Mouse (Mus musculus): Measurements from ENCODE around the gene Tmem186. TPM values are rescaled to one million over a fixed set of nuclear protein-coding genes. Genes with fewer than 3 reads are reported as not detected.

Gene Tmem186
- 19.9 and 20.8 TPM in 2 replicates for polyA plus RNA-seq (2014; fragmentation: Nextera tagmentation; extraction: Ambion mirVana)

DNA sequence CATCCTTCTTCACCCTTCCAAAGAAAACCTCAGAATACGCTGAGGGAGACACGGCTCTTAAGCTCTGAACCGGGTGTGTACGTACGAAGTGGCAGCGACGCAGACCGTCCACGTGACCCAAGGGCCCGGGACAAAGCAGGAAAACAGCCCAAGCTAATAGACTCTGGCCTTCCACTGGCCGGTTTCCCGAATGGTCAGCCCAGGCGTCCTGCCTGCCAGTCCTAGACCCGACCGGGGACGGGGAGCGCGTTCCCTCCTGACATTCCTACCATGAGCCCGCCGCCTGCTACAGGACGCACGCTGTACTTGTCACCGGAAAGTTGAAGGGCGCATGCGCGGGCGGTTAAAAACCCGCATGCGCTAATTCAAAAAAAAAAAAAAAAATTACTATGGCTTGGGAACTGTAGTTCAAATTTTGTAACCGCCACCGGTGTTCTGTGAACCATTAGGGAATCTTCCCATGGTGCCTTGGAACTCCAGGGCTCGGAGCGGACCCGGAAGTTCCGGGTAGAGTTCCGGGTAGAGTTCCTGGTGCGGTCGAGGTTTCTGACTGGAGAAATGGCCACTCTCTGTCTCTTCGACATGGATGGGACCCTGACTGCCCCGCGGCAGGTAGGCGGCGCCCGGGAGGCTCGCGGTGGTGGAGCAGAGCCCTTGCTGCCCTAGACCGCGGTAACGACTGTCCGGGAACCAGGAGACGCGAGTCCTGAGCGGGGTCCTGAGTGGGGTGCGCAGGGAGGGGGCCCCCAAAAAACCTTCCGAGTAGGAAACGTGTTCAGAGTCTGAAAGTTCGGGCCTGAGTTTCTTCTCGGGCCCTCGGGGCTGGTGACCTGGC lies at the start of gene Tmem186, which contains the start of gene Pmm2:
Tmem186 (minus strand) TSS at position 496 of the 835 bp plus-strand sequence.
Pmm2 (plus strand) TSS at position 458 of the 835 bp plus-strand sequence.
- WGBS, result under 1% methylated on average over 59 of the region's 59 CpGs
- peak; percentile 90 for ATAC-seq (replicated peaks; ENCODE audit: low FRiP score)

DNA sequence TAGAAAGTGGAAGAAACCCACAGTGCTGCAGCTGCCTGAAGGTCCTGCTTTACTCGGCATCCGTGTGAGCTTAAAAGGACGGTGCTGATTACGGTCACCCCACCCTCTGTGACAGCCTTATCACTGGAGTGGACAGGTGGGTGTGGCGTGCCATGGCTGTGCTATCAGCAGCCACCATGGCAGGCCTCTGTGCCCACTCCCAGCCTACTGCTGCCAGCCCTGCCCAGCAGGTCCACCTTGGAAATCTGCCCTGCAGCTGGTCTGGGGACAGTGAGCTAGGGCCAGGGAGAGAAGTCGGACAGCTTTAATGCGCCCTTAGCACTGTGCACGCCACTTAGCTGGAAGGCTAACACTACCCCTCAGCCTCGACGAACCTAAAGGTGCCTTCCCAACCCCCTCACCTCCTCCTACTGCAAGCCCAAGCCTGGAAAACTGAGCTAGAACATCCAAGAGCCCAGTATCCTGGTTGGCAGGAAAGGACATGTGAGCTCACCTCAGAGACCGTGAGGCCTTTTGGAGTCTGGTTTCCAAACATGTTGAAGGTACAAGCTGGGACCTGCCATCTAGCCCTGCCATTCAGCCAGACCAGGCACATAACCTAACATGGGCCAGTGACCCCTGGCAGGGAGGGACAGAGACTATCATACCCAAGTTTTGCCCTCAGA lies 49.5 kb upstream of the Tmem186 start:
- Histone ChIP-seq H3K4me3 (ENCODE audit: low read depth, low read length) (no peak overlapping the region), H3K27me3 (ENCODE audit: control insufficient read depth, insufficient read depth, low read length) (no peaks in the 10 kb centered on the region), H3K9me3 (ENCODE audit: control insufficient read depth, low read length) (no peaks in the 10 kb centered on the region), H3K27ac (ENCODE audit: low read depth, low read length) (no peak overlapping the region), H3K4me1 (replicated peaks; ENCODE audit: control insufficient read depth, insufficient read depth, low read length) (no peaks in the 10 kb centered on the region), H3K9ac (ENCODE audit: low read length) (no peak overlapping the region), H3K36me3 (ENCODE audit: control insufficient read depth, insufficient read depth, low read length) (peaks cover 6% of the 10 kb centered on the region; the same call in 1 of the 2 replicates), H3K4me2 (ENCODE audit: low read depth, low read length, severe bottlenecking) (no peak overlapping the region)
- peak; percentile 63 for DNase-seq (ENCODE audit: low spot score)
- 84% methylated on average over 11 of the region's 11 CpGs for WGBS
- ATAC-seq (replicated peaks; ENCODE audit: low FRiP score), result peak; percentile 39

More for the DNA sequence above, at the start of gene Tmem186, which contains the start of gene Pmm2:
- peaks cover 11% of the 10 kb centered on the region; the same call in 1 of the 2 replicates for H3K4me1 ChIP-seq (replicated peaks; ENCODE audit: control insufficient read depth, insufficient read depth, low read length)
- peak; percentile 89 for DNase-seq (ENCODE audit: low spot score)
- no peaks in the 10 kb centered on the region for H3K27me3 ChIP-seq (ENCODE audit: control insufficient read depth, insufficient read depth, low read length)
- H3K4me3 ChIP-seq (ENCODE audit: low read depth, low read length), result peak within 1 kb of the TSS; percentile 65
- H3K4me2 ChIP-seq (ENCODE audit: low read depth, low read length, severe bottlenecking), result peak within 1 kb of the TSS; percentile 77
- H3K9ac ChIP-seq (ENCODE audit: low read length), result peak within 1 kb of the TSS; percentile 88
- no peaks in the 10 kb centered on the region for H3K9me3 ChIP-seq (ENCODE audit: control insufficient read depth, low read length)
- no peaks in the 10 kb centered on the region; the same call in 1 of the 2 replicates for H3K36me3 ChIP-seq (ENCODE audit: control insufficient read depth, insufficient read depth, low read length)
- H3K27ac ChIP-seq (ENCODE audit: low read depth, low read length), result peak within 1 kb of the TSS; percentile 71

DNA sequence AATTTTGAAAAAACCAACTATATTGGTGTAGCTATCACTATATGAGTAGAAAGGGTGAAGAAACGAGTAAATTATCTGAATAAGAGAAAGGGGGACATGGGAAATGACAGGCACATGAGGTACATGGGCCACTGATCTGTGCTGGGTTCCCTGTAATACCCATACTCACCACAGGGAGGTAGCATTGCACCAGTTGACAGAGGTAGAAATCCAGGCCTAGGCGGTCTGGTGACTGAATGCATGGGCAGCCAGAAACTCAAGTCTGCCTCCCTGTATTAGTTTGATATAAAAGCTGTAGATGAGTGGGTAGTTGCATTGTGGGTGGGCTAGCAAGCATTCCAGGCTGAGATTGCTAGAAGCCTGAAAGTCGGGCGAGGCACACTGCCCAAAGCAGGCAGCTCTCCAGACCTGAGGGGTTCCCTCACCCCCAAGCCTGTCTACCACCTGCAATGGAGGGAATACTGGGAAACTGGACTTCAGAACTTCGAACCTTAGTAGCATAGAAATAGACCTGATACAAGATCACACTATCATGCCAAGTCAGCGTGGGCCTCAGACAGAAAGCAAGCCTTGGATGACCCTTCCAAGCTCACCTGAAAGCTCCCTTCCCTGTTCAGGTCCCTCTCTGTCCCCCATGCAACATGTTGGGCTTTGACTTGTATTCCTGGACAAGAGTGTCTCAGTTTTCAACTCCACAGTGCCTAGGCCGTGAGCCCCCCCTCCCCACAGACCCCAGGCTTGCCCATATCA lies 48.8 kb upstream of the Tmem186 start:
- Histone ChIP-seq H3K36me3 (ENCODE audit: control insufficient read depth, insufficient read depth, low read length) (peaks cover 3% of the 10 kb centered on the region; the same call in 1 of the 2 replicates), H3K9me3 (ENCODE audit: control insufficient read depth, low read length) (no peaks in the 10 kb centered on the region), H3K27ac (ENCODE audit: low read depth, low read length) (no peak overlapping the region), H3K9ac (ENCODE audit: low read length) (no peak overlapping the region), H3K27me3 (ENCODE audit: control insufficient read depth, insufficient read depth, low read length) (no peaks in the 10 kb centered on the region), H3K4me2 (ENCODE audit: low read depth, low read length, severe bottlenecking) (no peak overlapping the region), H3K4me1 (replicated peaks; ENCODE audit: control insufficient read depth, insufficient read depth, low read length) (no peaks in the 10 kb centered on the region), H3K4me3 (ENCODE audit: low read depth, low read length) (no peak overlapping the region)
- 61% methylated on average over 7 of the region's 7 CpGs for WGBS
- ATAC-seq (replicated peaks; ENCODE audit: low FRiP score), result peak; percentile 64
- DNase-seq (ENCODE audit: low spot score), result peak; percentile 83

DNA sequence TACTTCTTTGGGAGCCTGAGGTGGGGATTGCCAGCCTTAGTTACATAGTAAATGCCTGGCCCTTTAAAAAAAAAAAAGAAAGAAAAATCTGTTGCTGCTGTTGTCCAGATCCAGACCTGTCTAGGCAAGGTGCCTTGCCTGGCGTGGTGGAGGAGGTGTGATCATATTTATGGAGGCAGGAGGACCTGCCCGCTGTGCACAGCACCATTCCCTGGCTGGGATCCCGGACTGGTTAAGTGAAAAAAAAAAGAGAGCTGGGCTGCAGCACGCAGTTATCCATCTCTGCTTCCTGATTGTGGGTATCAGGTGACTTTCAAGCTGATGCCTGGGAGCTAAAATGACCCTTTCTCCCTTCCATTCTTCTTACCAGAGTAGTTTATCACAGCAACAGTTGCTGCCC lies 47.6 kb upstream of the Tmem186 start:
- 89% methylated on average over 4 of the region's 4 CpGs for WGBS
- no peaks in the 10 kb centered on the region for H3K27me3 ChIP-seq (ENCODE audit: control insufficient read depth, insufficient read depth, low read length)
- no peak for ATAC-seq (replicated peaks; ENCODE audit: low FRiP score)

DNA sequence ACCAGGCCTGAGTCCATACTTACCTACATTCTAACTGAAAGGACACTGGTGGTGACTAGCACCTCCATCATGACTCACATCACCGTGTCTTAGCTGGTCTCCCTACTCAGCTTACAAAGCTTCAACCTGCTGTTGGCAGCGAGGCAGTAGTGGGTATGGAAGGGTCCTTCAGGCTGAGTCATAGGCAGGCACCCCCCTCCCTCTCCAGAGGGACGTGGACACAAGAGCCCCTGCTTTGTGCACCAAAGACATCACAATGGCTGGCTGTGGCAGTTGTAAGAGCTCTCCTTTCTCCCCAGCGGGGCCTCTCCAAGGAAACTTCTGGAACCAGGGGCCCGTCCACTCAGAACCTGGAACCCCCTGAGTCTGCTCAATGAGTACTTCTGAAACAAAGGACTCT lies 43.0 kb upstream of the Tmem186 start, which contains the start of gene Gm5767:
Gm5767 (plus strand) TSS at position 301 of the 400 bp plus-strand sequence.
- ATAC-seq (replicated peaks; ENCODE audit: low FRiP score) (no peak), DNase-seq (ENCODE audit: low spot score) (no peak)
- Histone ChIP-seq H3K4me1 (replicated peaks; ENCODE audit: control insufficient read depth, insufficient read depth, low read length) (no peaks in the 10 kb centered on the region), H3K4me3 (ENCODE audit: low read depth, low read length) (no peak within 1 kb of the TSS), H3K9me3 (ENCODE audit: control insufficient read depth, low read length) (no peaks in the 10 kb centered on the region), H3K4me2 (ENCODE audit: low read depth, low read length, severe bottlenecking) (no peak within 1 kb of the TSS), H3K36me3 (ENCODE audit: control insufficient read depth, insufficient read depth, low read length) (no peaks in the 10 kb centered on the region), H3K9ac (ENCODE audit: low read length) (no peak within 1 kb of the TSS), H3K27ac (ENCODE audit: low read depth, low read length) (no peak within 1 kb of the TSS), H3K27me3 (ENCODE audit: control insufficient read depth, insufficient read depth, low read length) (no peaks in the 10 kb centered on the region)
- WGBS, result 81% methylated on average over 5 of the region's 5 CpGs

More for the DNA sequence above, 47.6 kb upstream of the Tmem186 start:
- Histone ChIP-seq H3K4me3 (ENCODE audit: low read depth, low read length) (no peak overlapping the region), H3K27ac (ENCODE audit: low read depth, low read length) (no peak overlapping the region), H3K4me1 (replicated peaks; ENCODE audit: control insufficient read depth, insufficient read depth, low read length) (no peaks in the 10 kb centered on the region), H3K4me2 (ENCODE audit: low read depth, low read length, severe bottlenecking) (no peak overlapping the region), H3K36me3 (ENCODE audit: control insufficient read depth, insufficient read depth, low read length) (peaks cover 3% of the 10 kb centered on the region; the same call in 1 of the 2 replicates), H3K9ac (ENCODE audit: low read length) (no peak overlapping the region), H3K9me3 (ENCODE audit: control insufficient read depth, low read length) (no peaks in the 10 kb centered on the region)
- no peak for DNase-seq (ENCODE audit: low spot score)

DNA sequence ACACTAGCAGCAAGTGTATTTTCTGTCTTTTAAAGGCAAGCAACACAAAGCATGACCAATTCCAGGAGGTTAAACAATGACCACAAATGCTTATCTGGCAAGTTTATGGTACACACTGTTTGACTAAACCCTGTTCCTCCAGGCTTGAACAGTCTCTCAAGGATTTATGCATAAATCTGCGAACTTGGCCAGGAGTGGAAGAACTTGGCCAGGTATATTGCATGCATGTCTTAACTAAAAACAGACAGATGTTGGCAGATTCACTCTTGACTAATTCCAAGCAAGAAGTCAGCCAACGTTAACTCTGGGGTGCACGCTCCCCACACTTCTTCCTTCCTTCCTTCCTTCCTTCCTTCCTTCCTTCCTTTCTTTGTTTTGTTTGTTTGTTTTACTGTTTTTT lies 42.3 kb upstream of the Tmem186 start:
- DNase-seq (ENCODE audit: low spot score), result no peak
- no peaks in the 10 kb centered on the region for H3K9me3 ChIP-seq (ENCODE audit: control insufficient read depth, low read length)
- no peak overlapping the region for H3K9ac ChIP-seq (ENCODE audit: low read length)
- no peaks in the 10 kb centered on the region for H3K36me3 ChIP-seq (ENCODE audit: control insufficient read depth, insufficient read depth, low read length)
- no peak overlapping the region for H3K27ac ChIP-seq (ENCODE audit: low read depth, low read length)
- no peaks in the 10 kb centered on the region for H3K4me1 ChIP-seq (replicated peaks; ENCODE audit: control insufficient read depth, insufficient read depth, low read length)
- no peaks in the 10 kb centered on the region for H3K27me3 ChIP-seq (ENCODE audit: control insufficient read depth, insufficient read depth, low read length)
- WGBS, result 86% methylated on average over 3 of the region's 3 CpGs
- H3K4me2 ChIP-seq (ENCODE audit: low read depth, low read length, severe bottlenecking), result no peak overlapping the region
- no peak overlapping the region for H3K4me3 ChIP-seq (ENCODE audit: low read depth, low read length)
- no peak for ATAC-seq (replicated peaks; ENCODE audit: low FRiP score)

DNA sequence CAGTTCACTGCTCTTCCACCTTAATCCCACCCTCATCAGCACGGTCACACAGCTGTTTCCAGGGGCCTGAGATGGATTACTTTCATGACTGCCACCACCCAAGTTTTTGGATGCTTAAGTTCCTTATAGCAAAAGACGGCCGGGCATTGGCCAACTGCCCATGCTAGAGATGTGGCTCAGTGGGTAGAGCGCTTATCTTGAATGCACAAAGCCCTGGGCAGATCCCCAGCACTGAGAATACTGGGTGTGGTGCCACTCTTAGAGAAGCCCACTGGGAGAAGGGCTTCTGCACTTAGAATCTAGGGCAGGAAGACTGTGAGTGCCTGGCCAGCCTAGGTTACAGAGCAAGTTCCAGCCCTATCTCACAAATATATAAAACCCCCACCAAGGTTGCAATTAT lies 41.2 kb upstream of the Tmem186 start:
- Histone ChIP-seq H3K27ac (ENCODE audit: low read depth, low read length) (no peak overlapping the region), H3K9me3 (ENCODE audit: control insufficient read depth, low read length) (no peaks in the 10 kb centered on the region), H3K36me3 (ENCODE audit: control insufficient read depth, insufficient read depth, low read length) (no peaks in the 10 kb centered on the region), H3K4me3 (ENCODE audit: low read depth, low read length) (no peak overlapping the region), H3K27me3 (ENCODE audit: control insufficient read depth, insufficient read depth, low read length) (peaks cover 2% of the 10 kb centered on the region; the same call in 1 of the 2 replicates), H3K4me1 (replicated peaks; ENCODE audit: control insufficient read depth, insufficient read depth, low read length) (no peaks in the 10 kb centered on the region), H3K9ac (ENCODE audit: low read length) (no peak overlapping the region), H3K4me2 (ENCODE audit: low read depth, low read length, severe bottlenecking) (no peak overlapping the region)
- no peak for ATAC-seq (replicated peaks; ENCODE audit: low FRiP score)
- 87% methylated on average over 4 of the region's 4 CpGs for WGBS
- DNase-seq (ENCODE audit: low spot score), result no peak

DNA sequence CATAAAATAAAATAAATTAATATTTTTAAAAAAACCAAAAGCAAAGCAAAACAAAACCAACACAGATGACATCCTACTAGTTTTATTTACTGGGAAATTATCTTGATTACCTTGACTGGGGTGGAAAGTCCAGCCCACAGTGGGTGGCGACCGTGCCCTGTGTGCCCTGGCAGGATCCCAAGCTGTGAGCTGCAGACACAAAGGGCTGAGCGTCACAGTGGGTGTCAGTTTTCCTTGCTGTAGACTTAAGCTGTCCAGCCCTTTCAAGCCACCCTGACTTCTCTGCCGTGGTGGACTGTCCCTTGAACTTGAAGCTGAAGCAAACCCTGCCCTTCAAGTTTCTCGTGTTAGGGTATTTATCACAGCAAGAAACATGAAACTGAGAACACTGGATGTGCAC lies 40.5 kb upstream of the Tmem186 start:
- no peak for DNase-seq (ENCODE audit: low spot score)
- no peaks in the 10 kb centered on the region for H3K36me3 ChIP-seq (ENCODE audit: control insufficient read depth, insufficient read depth, low read length)

More for the DNA sequence above, 40.5 kb upstream of the Tmem186 start:
- Histone ChIP-seq H3K27me3 (ENCODE audit: control insufficient read depth, insufficient read depth, low read length) (peaks cover 5% of the 10 kb centered on the region; the same call in 1 of the 2 replicates), H3K9ac (ENCODE audit: low read length) (no peak overlapping the region), H3K4me1 (replicated peaks; ENCODE audit: control insufficient read depth, insufficient read depth, low read length) (no peaks in the 10 kb centered on the region), H3K4me2 (ENCODE audit: low read depth, low read length, severe bottlenecking) (no peak overlapping the region), H3K27ac (ENCODE audit: low read depth, low read length) (no peak overlapping the region), H3K9me3 (ENCODE audit: control insufficient read depth, low read length) (no peaks in the 10 kb centered on the region), H3K4me3 (ENCODE audit: low read depth, low read length) (no peak overlapping the region)
- no peak for ATAC-seq (replicated peaks; ENCODE audit: low FRiP score)
- WGBS, result 67% methylated on average over 5 of the region's 5 CpGs
